ENCODE assay signal across 1 mouse cellular context in the genomic region with DNA sequence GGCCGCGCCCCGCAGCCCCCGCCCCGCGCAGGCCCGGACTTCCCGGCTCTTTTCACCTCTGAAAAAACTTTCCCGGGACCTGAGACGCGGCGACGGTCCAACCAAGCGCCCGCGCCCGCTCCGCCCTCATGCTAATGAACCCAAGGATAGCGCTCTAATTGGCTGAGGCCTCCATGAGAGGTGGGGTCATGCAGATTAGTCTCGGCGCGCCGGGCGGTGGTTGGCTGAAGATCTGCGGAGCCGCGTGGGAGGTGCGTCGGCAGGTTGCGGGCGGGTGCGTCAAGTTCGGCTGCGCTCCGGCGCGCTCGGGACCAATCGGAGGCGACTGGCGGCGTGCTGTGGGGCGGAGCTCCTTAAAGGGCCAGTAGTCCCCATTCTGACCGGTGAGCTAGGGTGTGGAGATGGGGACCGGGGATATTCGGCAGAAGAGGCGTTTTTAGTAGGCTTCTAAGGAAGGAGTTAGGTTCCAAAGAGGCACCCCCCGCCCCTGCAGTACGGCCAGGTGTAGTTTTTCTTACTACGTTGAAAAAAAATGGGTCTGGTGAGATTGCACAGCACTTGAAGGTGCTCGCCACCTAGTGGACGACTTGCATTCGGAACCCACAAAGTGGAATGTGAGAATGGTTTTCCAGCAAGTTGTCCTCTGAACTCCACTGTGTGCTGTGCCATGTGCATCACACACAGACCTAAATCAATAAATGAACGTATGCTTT.
A peak's percentile ranks its signal among the peaks of the same experiment; 100 is the strongest.
TF ChIP-seq lines count a peak whose summit lies in the region.

TSS of gene Hmg20b (minus strand) at position 130 of the 713 bp plus-strand sequence.

TF ChIP-seq in MEL, 35 proteins besides CTCF, POLR2A, EP300 and RAD21 (continued from another document):
- no peak for TF ChIP-seq USF2 (IDR thresholded peaks at IDR 0.05; ENCODE audit: borderline replicate concordance in 1 of 2, insufficient read depth in 1 of 2, low read depth in 1 of 2, low read length in 2 of 2)
- TF ChIP-seq MEF2A (IDR thresholded peaks at IDR 0.05; ENCODE audit: extremely low read depth, insufficient replicate concordance, low read depth, low read length, poor library complexity, severe bottlenecking): no peak
- TF ChIP-seq ETS1 (IDR thresholded peaks at IDR 0.05; ENCODE audit: low read depth, low read length): peak; percentile 34; the same call in 1 of the 2 replicates
- TF ChIP-seq TBP (IDR thresholded peaks at IDR 0.05; ENCODE audit: low read depth, low read length): peak; percentile 79; the same call in 1 of the 2 replicates
- peak; percentile 60 for TF ChIP-seq SIN3A (IDR thresholded peaks at IDR 0.05; ENCODE audit: low read length)
- TF ChIP-seq ELF1 (IDR thresholded peaks at IDR 0.05; ENCODE audit: low read depth, low read length): peak; percentile 62
- peak; percentile 63 for TF ChIP-seq MAZ (IDR thresholded peaks at IDR 0.05; ENCODE audit: low read depth, low read length)
- peak; percentile 90 for TF ChIP-seq HCFC1 (IDR thresholded peaks at IDR 0.05; ENCODE audit: low read depth, low read length)
- peak; percentile 69; the same call in 1 of the 2 replicates for TF ChIP-seq KAT2A (conservative IDR thresholded peaks at IDR 0.05; ENCODE audit: low read depth, low read length)
TF ChIP-seq in MEL: peak in this region for 20.
